Mouse (Mus musculus) urinary bladder, adult 18-20 months (tissue): ENCODE measurements around the gene Hs2st1.

Experiments used
- DNase-seq, 2 experiments: peaks; one replicate each; pipeline ENCODE4 v3.0.0; 2022; ENCODE audit warnings: low spot score in 2 of 2, mixed read lengths in 2 of 2

Gene Hs2st1

GRCm38 (mm10) chr3:144507885-144508284 lies 62.1 kb downstream of the Hs2st1 start:
- DNase-seq, result no peak

GRCm38 (mm10) chr3:144506213-144506612 lies 63.8 kb downstream of the Hs2st1 start:
- peak in 1 of 2 experiments; percentile 26 for DNase-seq

- DNase-seq, result no peak
Measured at GRCm38 (mm10) chr3:144501930-144502329, 68.1 kb downstream of the Hs2st1 start.

GRCm38 (mm10) chr3:144496762-144497161 lies 73.2 kb downstream of the Hs2st1 start:
- peak in 1 of 2 experiments; percentile 8 for DNase-seq

- no peak for DNase-seq
Measured at GRCm38 (mm10) chr3:144494838-144495237, 75.1 kb downstream of the Hs2st1 start.

- no peak for DNase-seq
Measured at GRCm38 (mm10) chr3:144488787-144489186, 81.2 kb downstream of the Hs2st1 start.

- DNase-seq, result no peak
Measured at GRCm38 (mm10) chr3:144480595-144480994, 89.4 kb downstream of the Hs2st1 start.

GRCm38 (mm10) chr3:144478427-144478794 lies 91.6 kb downstream of the Hs2st1 start:
- no peak for DNase-seq

- DNase-seq, result no peak
Measured at GRCm38 (mm10) chr3:144477707-144478426, 92.1 kb downstream of the Hs2st1 start.

- DNase-seq, result no peak
Measured at GRCm38 (mm10) chr3:144475891-144476290, 94.1 kb downstream of the Hs2st1 start.

- no peak for DNase-seq
Measured at GRCm38 (mm10) chr3:144474726-144475125, 95.3 kb downstream of the Hs2st1 start.

GRCm38 (mm10) chr3:144471954-144472353 lies 98.0 kb downstream of the Hs2st1 start:
- no peak for DNase-seq

- DNase-seq, result no peak
Measured at GRCm38 (mm10) chr3:144470901-144471300, 99.1 kb downstream of the Hs2st1 start.

- no peak for DNase-seq
Measured at GRCm38 (mm10) chr3:144467521-144467920, 102.5 kb downstream of the Hs2st1 start.

GRCm38 (mm10) chr3:144466108-144466678 lies 103.8 kb downstream of the Hs2st1 start:
- no peak for DNase-seq

- DNase-seq, result no peak
Measured at GRCm38 (mm10) chr3:144462679-144463078, 107.3 kb downstream of the Hs2st1 start.

- DNase-seq, result no peak
Measured at GRCm38 (mm10) chr3:144460183-144460788, 109.7 kb downstream of the Hs2st1 start.

GRCm38 (mm10) chr3:144459285-144459697 lies 110.7 kb downstream of the Hs2st1 start:
- no peak for DNase-seq

- DNase-seq, result no peak
Measured at GRCm38 (mm10) chr3:144453701-144454430, 116.1 kb downstream of the Hs2st1 start.

- no peak for DNase-seq
Measured at GRCm38 (mm10) chr3:144448977-144449376, 121.0 kb downstream of the Hs2st1 start.

GRCm38 (mm10) chr3:144447917-144448316 lies 122.1 kb downstream of the Hs2st1 start:
- no peak for DNase-seq

- no peak for DNase-seq
Measured at GRCm38 (mm10) chr3:144446081-144446634, 123.8 kb downstream of the Hs2st1 start.
